Mouse (Mus musculus) liver, embryonic 15.5 days (tissue): Measurements from ENCODE around the gene Vapa. TPM values are rescaled to one million over a fixed set of nuclear protein-coding genes. Genes with fewer than 3 reads are reported as not detected.
A peak's percentile ranks its signal among the peaks of the same experiment; 100 is the strongest.

Experiments used
- ATAC-seq: fragments of 200-750 bp; cut with Nextera tagmentation; 2 replicates; pipeline ENCODE4 v1.8.0; 2017; ENCODE audit warnings: moderate number of reproducible peaks, mild to moderate bottlenecking, moderate library complexity; ENCODE audit not compliant: insufficient read depth
- H3K27ac ChIP-seq: fragments of 300-500 bp; sonication (generic); replicated peaks from 2 replicates; pipeline ENCODE4 v1.5.1; 2015; ENCODE audit warnings: mild to moderate bottlenecking, inconsistent platforms
- H3K27me3 ChIP-seq: fragments of 300-500 bp; sonication (generic); 2 replicates; pipeline ENCODE4 v1.6.1; 2015; ENCODE audit warnings: mild to moderate bottlenecking, inconsistent platforms
- H3K36me3 ChIP-seq: fragments of 300-500 bp; sonication (generic); replicated peaks from 2 replicates; pipeline ENCODE4 v1.6.1; 2015; ENCODE audit warnings: moderate library complexity, mild to moderate bottlenecking, inconsistent platforms
- H3K4me1 ChIP-seq: fragments of 300-500 bp; sonication (generic); replicated peaks from 2 replicates; pipeline ENCODE4 v1.6.1; 2015; ENCODE audit warnings: inconsistent platforms
- H3K4me2 ChIP-seq: fragments of 300-500 bp; sonication (generic); 2 replicates; pipeline ENCODE4 v1.6.1; 2015; ENCODE audit warnings: moderate library complexity, mild to moderate bottlenecking, inconsistent platforms
- H3K4me3 ChIP-seq: fragments of 300-500 bp; sonication (generic); replicated peaks from 2 replicates; pipeline ENCODE4 v1.5.1; 2015; ENCODE audit warnings: mild to moderate bottlenecking, inconsistent platforms
- H3K9ac ChIP-seq: fragments of 300-500 bp; sonication (generic); 2 replicates; pipeline ENCODE4 v1.6.1; 2015; ENCODE audit warnings: moderate library complexity, mild to moderate bottlenecking, inconsistent platforms
- H3K9me3 ChIP-seq: fragments of 300-500 bp; sonication (generic); replicated peaks from 2 replicates; pipeline ENCODE4 v1.6.1; 2016; ENCODE audit warnings: inconsistent platforms
- WGBS: fragments of 180-500 bp; shearing (Covaris S2); methylation state at CpG from one replicate; pipeline ENCODE4 v1.1.7; 2015; ENCODE audit warnings: mixed read lengths; ENCODE audit not compliant: insufficient replicate concordance; 5-methylcytosine and 5-hydroxymethylcytosine counted together
- polyA plus RNA-seq: library from polyadenylated mRNA; unstranded; fragments of >200 nt; fragmentation: Nextera tagmentation; extraction: Ambion mirVana; gene quantifications from 2 replicates; pipeline ENCODE4 v1.2.1, GENCODE M21; 2015

Vapa gene
- polyA plus RNA-seq, 1 experiment from 2014 or later: 63.9 TPM

DNA sequence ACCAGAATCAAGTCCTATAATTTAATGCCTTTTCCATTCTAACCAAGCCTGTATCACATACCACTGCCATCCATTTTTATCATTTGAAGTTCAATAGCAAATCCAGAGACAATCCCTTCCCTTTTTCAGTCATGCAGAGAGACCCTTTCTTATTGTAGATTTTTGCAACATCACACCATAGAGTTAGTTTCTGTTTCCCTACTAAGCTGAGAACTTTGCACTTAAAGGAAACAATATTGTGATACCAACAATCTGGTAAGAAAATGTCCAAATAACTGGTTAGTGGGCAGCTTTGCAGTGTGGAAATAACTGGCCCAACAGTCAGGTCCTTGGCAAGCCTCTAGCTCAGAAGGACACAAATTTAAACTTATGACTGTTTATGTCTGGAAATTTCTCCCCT, 8.5 kb downstream of the Vapa start:
- H3K27me3 ChIP-seq: no peaks in the 10 kb centered on the region
- no peak overlapping the region for H3K4me3 ChIP-seq
- peaks cover 11% of the 10 kb centered on the region; the same call in 1 of the 2 replicates for H3K36me3 ChIP-seq
- H3K9me3 ChIP-seq: no peaks in the 10 kb centered on the region
- no peak overlapping the region for H3K4me2 ChIP-seq
- H3K4me1 ChIP-seq: peaks cover 80% of the 10 kb centered on the region
- ATAC-seq: no peak
- H3K27ac ChIP-seq: no peak overlapping the region
- H3K9ac ChIP-seq: no peak overlapping the region

GRCm38 (mm10) chr17:65604315-65604714, 9.0 kb downstream of the Vapa start:
- Histone ChIP-seq H3K9ac (no peak overlapping the region), H3K4me2 (no peak overlapping the region), H3K27ac (peak overlapping the region; percentile 48; the same call in 1 of the 2 replicates), H3K9me3 (no peaks in the 10 kb centered on the region), H3K27me3 (no peaks in the 10 kb centered on the region), H3K4me3 (no peak overlapping the region), H3K36me3 (peaks cover 6% of the 10 kb centered on the region; the same call in 1 of the 2 replicates), H3K4me1 (peaks cover 75% of the 10 kb centered on the region)
- no peak for ATAC-seq

DNA sequence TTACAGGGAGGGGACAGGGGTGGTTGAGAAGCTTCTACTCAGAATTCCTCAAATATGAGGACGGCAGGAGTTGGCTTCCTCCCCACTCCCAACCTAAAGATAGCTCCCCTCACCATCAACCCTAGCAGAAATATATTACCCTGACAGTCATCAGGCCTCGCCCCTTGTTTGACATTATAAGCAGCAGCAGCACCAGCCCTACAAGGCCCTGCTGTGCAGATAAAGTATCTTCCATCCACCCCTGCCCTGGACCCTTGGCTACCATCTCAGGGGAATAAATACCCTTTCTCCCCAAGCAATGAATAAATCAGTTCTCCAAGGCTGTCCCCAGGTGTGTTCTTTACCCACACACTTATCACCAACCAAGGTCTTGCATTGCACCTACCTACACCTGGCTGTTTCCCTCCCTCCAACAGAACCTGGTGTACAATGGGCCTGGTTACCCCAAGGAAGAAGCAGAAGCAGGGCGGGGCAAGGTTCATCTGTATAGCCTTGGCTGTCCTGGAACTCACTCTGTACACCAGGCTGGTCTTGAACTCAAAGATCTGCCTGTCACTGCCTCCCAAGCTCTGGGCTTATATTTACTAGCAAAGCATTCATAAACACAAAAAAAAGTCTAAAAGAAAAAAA, 15.4 kb downstream of the Vapa start:
- ATAC-seq: peak; percentile 44
- Histone ChIP-seq H3K4me3 (no peak overlapping the region), H3K4me2 (no peak overlapping the region), H3K9me3 (no peaks in the 10 kb centered on the region), H3K36me3 (peaks cover 5% of the 10 kb centered on the region; the same call in 1 of the 2 replicates), H3K27me3 (no peaks in the 10 kb centered on the region), H3K27ac (no peak overlapping the region), H3K4me1 (peaks cover 33% of the 10 kb centered on the region), H3K9ac (0 out of 2 replicates have a peak overlapping the region, but pooled peaks have one; percentile 23)
- WGBS: 55% methylated on average over 3 of the region's 3 CpGs

DNA sequence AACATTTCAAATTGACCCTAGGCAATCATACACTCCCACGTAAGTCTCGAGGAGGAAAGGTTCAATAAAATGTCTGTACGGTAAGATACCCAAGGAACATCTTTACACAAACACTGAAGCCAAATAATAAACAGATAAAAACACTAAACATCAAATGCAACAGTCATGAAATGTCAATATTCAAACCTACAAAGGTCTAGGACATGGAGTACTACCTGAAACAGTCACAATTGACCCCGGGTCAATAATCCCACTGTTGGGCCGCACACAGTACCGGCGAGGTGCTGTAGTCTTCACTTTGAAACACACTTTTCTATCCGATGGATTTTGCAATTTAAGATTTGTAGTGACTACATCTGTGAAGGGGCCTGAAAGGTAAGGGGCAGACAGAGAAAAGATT, 18.7 kb downstream of the Vapa start:
- H3K27me3 ChIP-seq: no peaks in the 10 kb centered on the region
- H3K27ac ChIP-seq: no peak overlapping the region
- no peaks in the 10 kb centered on the region for H3K9me3 ChIP-seq
- no peak overlapping the region for H3K4me3 ChIP-seq
- peaks cover 22% of the 10 kb centered on the region for H3K36me3 ChIP-seq
- peaks cover 16% of the 10 kb centered on the region for H3K4me1 ChIP-seq
- H3K4me2 ChIP-seq: no peak overlapping the region
- no peak overlapping the region for H3K9ac ChIP-seq
- no peak for ATAC-seq
- 77% methylated on average over 8 of the region's 8 CpGs for WGBS

DNA sequence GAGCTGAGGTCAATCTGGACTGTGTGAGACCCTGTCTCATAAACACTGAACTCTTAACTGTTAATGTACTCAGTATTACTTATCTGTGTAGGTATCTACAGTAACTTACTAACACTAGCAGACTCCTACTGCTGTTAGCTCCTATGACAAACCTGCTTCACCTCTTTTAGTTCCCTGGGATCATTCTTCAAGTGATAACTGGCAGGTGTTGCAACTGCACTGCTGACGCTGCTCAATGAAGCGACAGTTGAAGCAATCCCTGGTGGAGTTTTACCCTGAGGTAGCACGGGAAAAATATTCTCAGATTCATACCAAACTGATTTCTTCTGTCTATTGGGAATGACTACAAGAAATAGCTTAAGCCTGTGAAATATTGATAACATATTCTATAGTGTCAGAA, 26.5 kb downstream of the Vapa start:
- no peaks in the 10 kb centered on the region for H3K27me3 ChIP-seq
- 80% methylated on average over 3 of the region's 3 CpGs for WGBS

GRCm38 (mm10) chr17:65581440-65581839, 31.9 kb downstream of the Vapa start:
- H3K9ac ChIP-seq: no peak overlapping the region
- H3K4me3 ChIP-seq: no peak overlapping the region
- ATAC-seq: no peak
- H3K4me1 ChIP-seq: no peaks in the 10 kb centered on the region
- WGBS: 90% methylated on average over 5 of the region's 5 CpGs
- no peaks in the 10 kb centered on the region for H3K9me3 ChIP-seq
- H3K27me3 ChIP-seq: no peaks in the 10 kb centered on the region
- H3K4me2 ChIP-seq: no peak overlapping the region
- peaks cover 48% of the 10 kb centered on the region for H3K36me3 ChIP-seq
- H3K27ac ChIP-seq: no peak overlapping the region

More for the DNA sequence above, 26.5 kb downstream of the Vapa start:
- ATAC-seq: no peak
- no peak overlapping the region for H3K9ac ChIP-seq
- H3K9me3 ChIP-seq: no peaks in the 10 kb centered on the region
- H3K4me1 ChIP-seq: no peaks in the 10 kb centered on the region
- peaks cover 44% of the 10 kb centered on the region for H3K36me3 ChIP-seq
- no peak overlapping the region for H3K4me2 ChIP-seq
- no peak overlapping the region for H3K4me3 ChIP-seq
- no peak overlapping the region for H3K27ac ChIP-seq

DNA sequence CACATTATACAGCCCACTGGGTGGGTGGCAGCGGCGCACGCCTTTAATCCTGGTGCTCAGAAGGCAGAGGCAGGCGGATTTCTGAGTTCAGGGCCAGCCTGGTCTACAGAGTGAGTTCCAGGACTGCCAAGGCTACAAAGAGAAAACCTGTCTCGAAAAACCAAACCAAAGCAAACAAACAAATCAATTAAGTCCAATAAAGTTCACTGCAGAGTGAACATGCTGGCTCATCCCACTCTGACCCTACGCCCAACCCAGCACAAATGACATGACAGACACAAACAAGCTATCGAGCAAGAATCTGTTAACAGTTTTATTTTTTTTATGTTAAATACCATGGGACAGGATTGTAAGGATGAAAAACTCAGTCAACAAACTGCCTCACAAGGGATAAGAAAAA, 33.6 kb downstream of the Vapa start:
- ATAC-seq: no peak
- Histone ChIP-seq H3K4me3 (no peak overlapping the region), H3K4me1 (no peaks in the 10 kb centered on the region), H3K4me2 (no peak overlapping the region), H3K9me3 (no peaks in the 10 kb centered on the region), H3K27ac (no peak overlapping the region), H3K36me3 (peaks cover 40% of the 10 kb centered on the region), H3K9ac (no peak overlapping the region), H3K27me3 (no peaks in the 10 kb centered on the region)
- WGBS: 88% methylated on average over 7 of the region's 7 CpGs

- peak; percentile 33; the same call in 1 of the 2 replicates for ATAC-seq
- Histone ChIP-seq H3K4me3 (no peak overlapping the region), H3K4me2 (no peak overlapping the region), H3K36me3 (peaks cover 18% of the 10 kb centered on the region), H3K9me3 (no peaks in the 10 kb centered on the region), H3K4me1 (peaks cover 6% of the 10 kb centered on the region; the same call in 1 of the 2 replicates), H3K27ac (no peak overlapping the region), H3K9ac (no peak overlapping the region), H3K27me3 (no peaks in the 10 kb centered on the region)
- 44% methylated on average over 1 of the region's 1 CpGs for WGBS
These were observed 38.0 kb downstream of the Vapa start for GRCm38 (mm10) chr17:65575339-65575738.

GRCm38 (mm10) chr17:65574850-65575249, 38.5 kb downstream of the Vapa start:
- Histone ChIP-seq H3K9ac (no peak overlapping the region), H3K4me2 (no peak overlapping the region), H3K36me3 (peaks cover 14% of the 10 kb centered on the region), H3K27me3 (no peaks in the 10 kb centered on the region), H3K4me3 (no peak overlapping the region), H3K4me1 (peaks cover 6% of the 10 kb centered on the region; the same call in 1 of the 2 replicates), H3K27ac (no peak overlapping the region), H3K9me3 (no peaks in the 10 kb centered on the region)
- no peak for ATAC-seq
- WGBS: 66% methylated on average over 8 of the region's 8 CpGs

DNA sequence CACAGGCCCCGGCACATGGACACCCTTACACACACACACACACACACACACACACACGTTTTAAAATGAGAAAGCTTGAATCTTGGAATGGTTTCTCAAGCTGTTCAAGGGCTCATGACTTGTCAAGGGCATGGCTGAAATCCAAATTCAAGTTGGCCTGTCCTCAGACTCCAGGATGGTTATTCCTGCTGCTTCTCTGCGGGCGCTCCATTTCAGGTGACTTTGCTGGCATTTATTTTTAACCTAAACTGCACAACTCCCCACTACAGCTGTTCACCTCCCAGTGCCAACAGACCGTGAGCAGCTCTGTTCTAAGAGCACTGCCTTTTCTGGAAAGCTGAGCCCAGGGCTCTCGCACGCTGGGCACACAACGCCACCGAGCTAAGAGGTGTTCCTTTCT, 41.5 kb downstream of the Vapa start:
- Histone ChIP-seq H3K4me1 (peaks cover 6% of the 10 kb centered on the region; the same call in 1 of the 2 replicates), H3K4me3 (no peak overlapping the region), H3K4me2 (no peak overlapping the region), H3K9me3 (no peaks in the 10 kb centered on the region), H3K9ac (no peak overlapping the region), H3K36me3 (peaks cover 2% of the 10 kb centered on the region; the same call in 1 of the 2 replicates), H3K27ac (no peak overlapping the region), H3K27me3 (no peaks in the 10 kb centered on the region)
- 57% methylated on average over 9 of the region's 9 CpGs for WGBS
- no peak for ATAC-seq

DNA sequence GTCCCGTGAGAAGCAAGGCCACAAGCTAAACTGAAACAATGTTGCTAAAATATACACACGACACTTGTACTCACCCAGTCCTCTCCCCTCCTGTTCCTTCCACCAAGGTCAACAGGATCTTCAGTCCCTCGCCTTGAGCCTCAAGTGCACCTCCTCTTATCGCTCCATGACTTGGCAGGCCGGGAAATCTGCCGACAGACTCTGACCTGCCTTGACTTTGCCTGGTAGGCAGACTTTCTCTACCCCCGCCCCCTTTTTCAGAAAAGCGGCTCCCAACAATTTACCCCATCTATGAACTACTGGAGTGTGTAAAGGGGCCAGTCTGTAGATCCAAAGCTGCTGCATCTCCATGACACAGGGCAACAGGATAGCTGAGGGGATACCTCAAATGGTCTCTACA, 41.9 kb downstream of the Vapa start:
- Histone ChIP-seq H3K9me3 (no peaks in the 10 kb centered on the region), H3K27me3 (no peaks in the 10 kb centered on the region)

DNA sequence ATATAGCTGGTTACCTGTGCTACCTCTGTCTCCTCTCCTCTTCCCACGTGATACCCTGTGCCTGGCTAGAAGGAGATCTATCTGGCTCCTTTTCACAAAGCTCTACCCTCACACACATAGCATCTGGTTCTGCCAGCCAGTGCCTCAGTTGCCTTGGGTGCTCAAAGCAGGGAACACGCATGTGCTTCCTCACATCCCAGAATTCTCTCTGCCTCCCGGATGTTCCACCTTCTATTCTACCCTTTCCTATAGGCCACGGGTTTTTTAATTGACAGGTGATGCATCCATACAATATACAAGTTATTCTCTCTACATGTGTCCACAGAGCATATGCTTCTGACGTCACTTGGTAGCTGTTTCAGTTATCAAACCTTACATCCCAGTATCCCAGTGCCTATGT, 49.2 kb downstream of the Vapa start:
- Histone ChIP-seq H3K4me3 (no peak overlapping the region), H3K4me1 (no peaks in the 10 kb centered on the region), H3K36me3 (no peaks in the 10 kb centered on the region), H3K9me3 (no peaks in the 10 kb centered on the region), H3K27ac (no peak overlapping the region), H3K9ac (no peak overlapping the region), H3K4me2 (no peak overlapping the region), H3K27me3 (no peaks in the 10 kb centered on the region)
- no peak for ATAC-seq
- 46% methylated on average over 5 of the region's 5 CpGs for WGBS

More for the DNA sequence above, 41.9 kb downstream of the Vapa start:
- Histone ChIP-seq H3K9ac (no peak overlapping the region), H3K4me3 (no peak overlapping the region), H3K4me2 (no peak overlapping the region), H3K27ac (no peak overlapping the region), H3K36me3 (no peaks in the 10 kb centered on the region), H3K4me1 (peaks cover 6% of the 10 kb centered on the region; the same call in 1 of the 2 replicates)
- no peak for ATAC-seq
- 70% methylated on average over 8 of the region's 8 CpGs for WGBS
